Mouse (Mus musculus) embryo, embryonic 11.5 days (tissue): ENCODE results near the gene Rbp1.

ENCODE experiments used
- DNase-seq: peaks from one replicate; pipeline ENCODE4 v3.0.0-alpha.2; 2012; ENCODE audit warnings: low read depth, low spot score

The Rbp1 gene

DNA sequence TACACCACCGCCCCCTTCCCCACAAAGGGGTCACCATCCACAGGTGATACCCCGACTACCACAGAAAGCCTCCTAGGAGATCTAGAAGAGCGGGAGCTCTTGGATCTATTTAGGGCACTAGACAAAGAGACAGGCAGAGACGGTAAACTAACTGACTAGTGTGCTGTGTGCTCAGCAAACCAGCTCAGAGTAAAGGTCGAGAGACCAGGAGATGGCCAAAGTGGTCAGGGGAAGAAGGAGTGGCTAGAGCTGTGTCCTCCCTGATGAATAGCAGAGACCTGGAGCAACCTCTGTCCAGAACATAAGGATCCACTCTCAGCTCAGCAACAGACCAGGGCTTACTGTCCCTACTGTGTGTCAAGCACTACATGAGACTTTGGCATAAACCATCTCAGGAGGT lies at the start of gene Rbp1:
TSS of gene Rbp1 (plus strand) at position 306 of the 400 bp plus-strand sequence.
- DNase-seq = no peak

GRCm38 (mm10) chr9:98373358-98373757 lies 49.4 kb upstream of the Rbp1 start:
- DNase-seq = no peak

GRCm38 (mm10) chr9:98374897-98375296 lies 47.9 kb upstream of the Rbp1 start:
- no peak for DNase-seq

DNA sequence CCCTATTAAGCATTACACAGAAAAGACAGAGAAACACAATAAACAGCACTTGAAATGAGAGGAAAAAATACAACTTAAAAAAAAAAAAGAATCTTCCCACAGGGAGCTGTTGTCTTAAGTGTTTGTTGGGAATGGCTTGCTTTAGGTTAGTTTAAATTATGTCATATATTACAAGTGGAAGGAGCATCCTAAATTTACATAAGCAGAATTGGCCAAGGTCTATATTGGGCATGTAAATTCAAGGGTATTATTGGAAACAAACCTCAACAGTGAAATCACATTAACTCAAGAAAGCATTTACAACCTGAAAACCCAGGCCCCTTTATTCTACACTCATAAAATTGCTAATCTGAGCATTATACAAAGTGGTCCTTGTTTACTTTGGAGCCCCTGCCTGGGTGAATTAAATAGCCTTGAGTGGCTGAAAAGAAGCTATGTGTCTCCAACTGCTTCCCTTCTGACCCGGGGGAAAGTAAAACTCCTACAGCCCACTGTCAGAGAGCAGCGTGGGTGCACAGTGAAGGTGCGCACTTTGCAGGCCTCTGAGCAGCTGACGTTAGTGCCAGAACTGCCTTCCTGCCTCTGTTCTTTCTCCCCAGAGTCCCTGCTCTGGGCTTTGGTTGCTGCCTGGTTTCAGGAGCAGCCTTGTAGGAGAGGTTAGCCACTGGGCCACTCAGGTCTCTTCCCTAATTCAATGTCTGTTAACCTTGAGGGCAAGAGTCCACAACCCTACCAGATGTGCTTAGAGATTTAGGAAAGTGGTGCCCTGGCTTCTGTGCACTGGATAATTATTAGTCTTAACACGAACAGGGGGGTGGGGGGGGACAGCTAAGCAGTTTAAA lies 47.2 kb upstream of the Rbp1 start:
- no peak for DNase-seq

DNA sequence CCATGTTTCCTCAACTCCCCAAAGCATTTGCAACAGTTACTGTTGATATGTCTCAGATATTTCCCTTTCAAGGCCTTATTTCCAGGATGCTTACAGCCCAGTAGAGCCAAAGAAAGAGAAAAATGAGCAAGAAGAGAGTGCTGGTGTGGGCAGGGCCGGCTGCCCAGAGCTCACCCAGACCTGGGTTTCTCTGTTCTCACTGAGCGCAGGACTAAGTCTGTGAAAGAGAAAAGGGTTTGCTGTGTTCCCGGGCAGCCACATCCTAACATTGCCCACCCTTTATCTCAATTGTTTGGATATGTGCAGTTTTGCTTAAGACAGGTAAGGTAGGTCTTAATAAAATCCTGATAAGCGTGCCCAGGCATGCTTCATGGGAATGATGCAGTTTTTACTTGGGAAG lies 43.0 kb upstream of the Rbp1 start:
- no peak for DNase-seq

- no peak for DNase-seq
Observed at GRCm38 (mm10) chr9:98380593-98380992, 42.2 kb upstream of the Rbp1 start.

GRCm38 (mm10) chr9:98387741-98388632 lies 34.8 kb upstream of the Rbp1 start:
- no peak for DNase-seq

GRCm38 (mm10) chr9:98388633-98388965 lies 34.2 kb upstream of the Rbp1 start:
- no peak for DNase-seq

GRCm38 (mm10) chr9:98393496-98393895 lies 29.3 kb upstream of the Rbp1 start:
- DNase-seq = no peak

GRCm38 (mm10) chr9:98397211-98397610 lies 25.6 kb upstream of the Rbp1 start:
- no peak for DNase-seq

GRCm38 (mm10) chr9:98397866-98398265 lies 24.9 kb upstream of the Rbp1 start:
- DNase-seq = no peak

DNA sequence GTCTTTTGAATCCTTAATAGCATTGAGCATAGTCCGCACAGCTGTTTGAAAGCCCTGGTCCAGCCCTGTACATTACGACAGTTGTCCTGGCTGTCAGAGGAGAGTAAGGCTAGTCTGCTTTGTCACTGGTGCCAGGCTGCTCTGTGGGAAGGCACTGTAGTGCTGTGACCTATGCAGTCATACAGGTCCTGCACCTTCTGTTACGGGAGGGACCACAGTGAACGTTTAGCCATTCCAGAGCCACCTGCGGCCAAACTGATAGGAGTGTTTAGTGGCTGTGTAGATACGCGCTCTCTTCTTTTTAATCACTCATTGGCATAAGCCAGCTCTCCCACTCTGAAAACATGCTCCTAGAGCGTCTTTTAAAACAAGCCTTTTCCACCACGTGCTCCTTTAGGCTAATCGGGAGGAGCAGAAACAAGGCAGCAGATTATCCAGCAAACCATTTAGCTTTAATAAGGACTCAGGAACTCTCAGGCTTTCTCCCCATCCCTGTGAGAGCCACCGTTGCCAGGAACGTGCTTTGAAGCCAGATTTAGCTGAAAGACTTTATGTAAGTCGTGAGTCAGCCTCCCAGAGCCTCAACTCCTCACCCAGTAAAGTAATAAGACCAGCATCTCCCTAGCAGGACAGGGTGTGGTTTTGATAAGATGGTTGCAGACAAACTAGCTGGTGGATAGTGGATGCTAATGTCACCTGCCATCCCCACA lies 22.4 kb upstream of the Rbp1 start:
- no peak for DNase-seq

GRCm38 (mm10) chr9:98401611-98402010 lies 21.1 kb upstream of the Rbp1 start:
- DNase-seq = no peak

DNA sequence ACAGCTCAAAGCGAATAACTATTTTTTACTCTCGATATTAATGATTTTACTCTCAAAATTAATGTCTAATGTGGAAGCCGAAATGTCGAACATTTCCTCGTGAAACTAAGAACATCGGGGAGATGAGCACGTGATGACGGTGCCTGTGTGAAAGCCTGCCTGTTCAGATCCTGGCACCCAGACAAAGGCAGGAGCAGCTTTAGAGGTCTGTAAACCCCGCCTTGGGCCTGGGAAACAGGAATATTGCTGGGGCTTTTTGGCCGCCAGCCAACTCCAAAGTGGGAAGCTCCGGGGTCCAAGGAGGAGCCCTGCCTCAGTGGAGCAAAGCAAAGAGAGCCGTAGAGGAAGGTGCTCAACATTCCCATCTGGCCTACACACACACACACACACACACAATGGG lies 15.0 kb upstream of the Rbp1 start:
- no peak for DNase-seq

GRCm38 (mm10) chr9:98409137-98409536 lies 13.6 kb upstream of the Rbp1 start:
- peak; percentile 48 for DNase-seq

- no peak for DNase-seq
Observed at GRCm38 (mm10) chr9:98415427-98415826, 7.3 kb upstream of the Rbp1 start.

DNA sequence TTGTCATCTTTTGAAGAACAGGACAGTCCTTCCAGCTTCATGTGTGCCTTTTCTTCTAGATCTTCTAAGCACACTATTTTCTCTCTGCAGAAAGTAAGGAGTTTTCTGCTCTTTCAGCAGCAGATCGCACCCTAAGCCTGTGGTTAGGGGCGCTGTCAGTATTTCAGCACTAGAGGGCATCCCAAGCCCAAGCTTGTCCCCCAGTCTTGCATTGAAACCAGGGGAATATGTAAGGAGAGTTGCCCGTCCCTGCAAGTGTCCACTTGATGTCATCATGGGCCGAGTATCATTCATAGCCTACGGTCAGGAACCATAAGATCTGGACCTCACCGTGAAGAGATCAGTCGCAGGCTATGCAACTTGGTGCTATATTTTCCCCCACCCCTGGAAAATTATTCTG lies 4.8 kb upstream of the Rbp1 start:
- DNase-seq = no peak

DNA sequence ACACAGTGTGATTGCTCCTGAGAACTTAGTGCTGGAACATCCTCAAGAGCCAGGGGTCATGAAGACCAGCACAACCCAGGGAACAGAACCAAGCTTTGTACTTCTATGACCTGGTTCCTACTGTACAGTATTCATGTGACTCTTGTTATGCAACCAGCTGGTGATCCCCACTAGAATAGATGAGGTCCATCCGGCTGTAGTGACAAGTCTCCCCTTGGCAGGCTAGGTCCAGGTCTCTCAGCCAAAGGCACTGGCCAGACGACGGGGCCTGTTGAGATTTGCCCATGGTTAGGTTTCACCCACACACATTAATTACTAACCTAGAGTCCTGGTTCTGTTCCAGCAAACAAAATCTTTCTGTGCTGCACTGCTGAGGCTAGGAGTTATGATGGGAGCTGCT lies 4.4 kb upstream of the Rbp1 start:
- no peak for DNase-seq

GRCm38 (mm10) chr9:98420666-98421065 lies 2.1 kb upstream of the Rbp1 start:
- DNase-seq = no peak

GRCm38 (mm10) chr9:98421903-98422302 lies 858 bp upstream of the Rbp1 start:
- no peak for DNase-seq

GRCm38 (mm10) chr9:98423691-98424090 lies 930 bp downstream of the Rbp1 start:
- no peak for DNase-seq

DNA sequence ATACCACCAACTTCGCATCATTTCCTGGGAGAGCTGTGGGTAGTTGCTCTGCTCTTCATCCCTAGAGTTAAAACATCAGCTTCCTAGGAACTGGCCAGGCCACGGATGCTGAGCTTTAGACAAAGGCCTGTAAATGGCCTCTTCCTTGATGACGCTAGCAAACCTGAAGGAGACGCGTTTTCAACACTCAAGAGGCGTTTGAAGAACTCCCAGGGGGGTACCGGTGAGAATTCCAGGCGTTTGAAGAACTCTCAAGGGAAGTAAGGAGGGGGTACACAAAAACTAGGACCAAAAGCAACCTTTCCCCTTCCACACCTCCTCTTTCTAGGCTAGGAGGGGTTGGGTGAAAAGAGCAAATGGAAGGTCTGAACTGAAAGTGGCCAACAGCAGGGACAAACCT lies 1.5 kb downstream of the Rbp1 start:
- DNase-seq = no peak
